Mouse (Mus musculus) neural tube, embryonic 13.5 days (tissue): ENCODE measurements around the gene Atf6b. TPM values are rescaled to one million over a fixed set of nuclear protein-coding genes. Genes with fewer than 3 reads are reported as not detected.
A peak's percentile ranks its signal among the peaks of the same experiment; 100 is the strongest.

Experiments used
- ATAC-seq: fragments of 200-750 bp; cut with Nextera tagmentation; 2 replicates; pipeline ENCODE4 v1.8.0; 2017; ENCODE audit warnings: low read depth, mild to moderate bottlenecking, moderate TSS enrichment, moderate library complexity
- H3K27ac ChIP-seq: fragments of 300-500 bp; sonication (generic); replicated peaks from 2 replicates; pipeline ENCODE4 v1.5.1; 2015; ENCODE audit warnings: moderate library complexity, mild to moderate bottlenecking, inconsistent platforms
- H3K27me3 ChIP-seq: fragments of 300-500 bp; sonication (generic); 2 replicates; pipeline ENCODE4 v1.6.1; 2015; ENCODE audit warnings: mild to moderate bottlenecking, inconsistent platforms
- H3K36me3 ChIP-seq: fragments of 300-500 bp; sonication (generic); 2 replicates; pipeline ENCODE4 v1.6.1; 2015; ENCODE audit warnings: mild to moderate bottlenecking, inconsistent platforms
- H3K4me1 ChIP-seq: fragments of 300-500 bp; sonication (generic); replicated peaks from 2 replicates; pipeline ENCODE4 v1.6.1; 2015; ENCODE audit warnings: inconsistent platforms
- H3K4me2 ChIP-seq: fragments of 300-500 bp; sonication (generic); 2 replicates; pipeline ENCODE4 v1.6.1; 2015; ENCODE audit warnings: inconsistent platforms, mild to moderate bottlenecking, moderate library complexity
- H3K4me3 ChIP-seq: fragments of 300-500 bp; sonication (generic); 2 replicates; pipeline ENCODE4 v1.5.1; 2015; ENCODE audit warnings: mild to moderate bottlenecking, inconsistent platforms
- H3K9ac ChIP-seq: fragments of 300-500 bp; sonication (generic); 2 replicates; pipeline ENCODE4 v1.6.1; 2015; ENCODE audit warnings: moderate library complexity, mild to moderate bottlenecking, inconsistent platforms
- H3K9me3 ChIP-seq: fragments of 300-500 bp; sonication (generic); 2 replicates; pipeline ENCODE4 v1.6.1; 2016; ENCODE audit warnings: inconsistent platforms
- WGBS: fragments of 180-500 bp; shearing (Covaris S2); methylation state at CpG from one replicate; pipeline ENCODE4 v1.1.7; 2015; 5-methylcytosine and 5-hydroxymethylcytosine counted together
- polyA plus RNA-seq: library from polyadenylated mRNA; unstranded; fragments of >200 nt; fragmentation: Nextera tagmentation; extraction: Ambion mirVana; gene quantifications from 2 replicates; pipeline ENCODE4 v1.2.1, GENCODE M21; 2015

Gene Atf6b
- polyA plus RNA-seq, 1 experiment from 2014 or later: 106 TPM

GRCm38 (mm10) chr17:34685120-34686110 is 38.5 kb downstream of the Atf6b start:
- Histone ChIP-seq H3K36me3 (no peaks in the 10 kb centered on the region), H3K9ac (no peak overlapping the region), H3K27me3 (no peaks in the 10 kb centered on the region; the same call in 1 of the 2 replicates), H3K4me3 (no peak overlapping the region), H3K9me3 (no peaks in the 10 kb centered on the region), H3K27ac (no peak overlapping the region), H3K4me2 (no peak overlapping the region), H3K4me1 (peaks cover 19% of the 10 kb centered on the region; the same call in 1 of the 2 replicates)
- ATAC-seq: 0 out of 2 replicates have a peak, but pooled peaks have one; percentile 34
- 84% methylated on average over 28 of the region's 28 CpGs for WGBS

GRCm38 (mm10) chr17:34688889-34689288 is 41.9 kb downstream of the Atf6b start:
- 92% methylated on average over 7 of the region's 7 CpGs for WGBS
- no peaks in the 10 kb centered on the region for H3K9me3 ChIP-seq
- peaks cover 8% of the 10 kb centered on the region; the same call in 1 of the 2 replicates for H3K4me1 ChIP-seq
- H3K36me3 ChIP-seq: no peaks in the 10 kb centered on the region
- ATAC-seq: no peak
- H3K9ac ChIP-seq: no peak overlapping the region
- H3K27me3 ChIP-seq: no peaks in the 10 kb centered on the region
- no peak overlapping the region for H3K27ac ChIP-seq
- no peak overlapping the region for H3K4me2 ChIP-seq
- H3K4me3 ChIP-seq: no peak overlapping the region

DNA sequence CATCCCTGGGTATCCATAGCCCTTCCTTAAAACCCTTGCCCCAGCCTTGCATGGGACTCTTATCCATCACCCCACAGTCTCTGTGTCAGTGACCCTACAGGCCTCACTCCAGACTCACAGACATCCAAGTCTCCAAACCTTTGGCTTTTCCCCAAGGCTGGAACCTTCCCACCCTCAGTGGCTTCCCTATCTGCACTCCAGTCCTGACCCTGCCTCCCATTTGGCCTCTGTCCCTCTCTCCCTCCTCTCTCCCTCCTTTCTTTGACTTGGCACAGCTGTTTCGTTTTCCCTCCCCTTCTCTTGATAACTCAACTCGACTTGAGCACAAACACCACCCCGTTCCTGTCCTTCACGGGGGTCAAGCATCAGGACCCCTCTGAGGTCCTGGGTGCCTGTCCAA is 43.5 kb downstream of the Atf6b start:
- H3K9me3 ChIP-seq: no peaks in the 10 kb centered on the region
- no peak overlapping the region for H3K4me3 ChIP-seq
- no peaks in the 10 kb centered on the region for H3K27me3 ChIP-seq
- H3K27ac ChIP-seq: no peak overlapping the region
- no peak for ATAC-seq
- no peaks in the 10 kb centered on the region for H3K36me3 ChIP-seq
- H3K4me2 ChIP-seq: no peak overlapping the region
- 77% methylated on average over 4 of the region's 4 CpGs for WGBS
- H3K9ac ChIP-seq: no peak overlapping the region
- H3K4me1 ChIP-seq: no peaks in the 10 kb centered on the region

GRCm38 (mm10) chr17:34692906-34693305 is 46.0 kb downstream of the Atf6b start:
- Histone ChIP-seq H3K27ac (no peak overlapping the region), H3K4me1 (no peaks in the 10 kb centered on the region), H3K4me3 (no peak overlapping the region), H3K27me3 (no peaks in the 10 kb centered on the region), H3K36me3 (no peaks in the 10 kb centered on the region), H3K9ac (no peak overlapping the region), H3K9me3 (no peaks in the 10 kb centered on the region), H3K4me2 (no peak overlapping the region)
- no peak for ATAC-seq
- 75% methylated on average over 7 of the region's 7 CpGs for WGBS

DNA sequence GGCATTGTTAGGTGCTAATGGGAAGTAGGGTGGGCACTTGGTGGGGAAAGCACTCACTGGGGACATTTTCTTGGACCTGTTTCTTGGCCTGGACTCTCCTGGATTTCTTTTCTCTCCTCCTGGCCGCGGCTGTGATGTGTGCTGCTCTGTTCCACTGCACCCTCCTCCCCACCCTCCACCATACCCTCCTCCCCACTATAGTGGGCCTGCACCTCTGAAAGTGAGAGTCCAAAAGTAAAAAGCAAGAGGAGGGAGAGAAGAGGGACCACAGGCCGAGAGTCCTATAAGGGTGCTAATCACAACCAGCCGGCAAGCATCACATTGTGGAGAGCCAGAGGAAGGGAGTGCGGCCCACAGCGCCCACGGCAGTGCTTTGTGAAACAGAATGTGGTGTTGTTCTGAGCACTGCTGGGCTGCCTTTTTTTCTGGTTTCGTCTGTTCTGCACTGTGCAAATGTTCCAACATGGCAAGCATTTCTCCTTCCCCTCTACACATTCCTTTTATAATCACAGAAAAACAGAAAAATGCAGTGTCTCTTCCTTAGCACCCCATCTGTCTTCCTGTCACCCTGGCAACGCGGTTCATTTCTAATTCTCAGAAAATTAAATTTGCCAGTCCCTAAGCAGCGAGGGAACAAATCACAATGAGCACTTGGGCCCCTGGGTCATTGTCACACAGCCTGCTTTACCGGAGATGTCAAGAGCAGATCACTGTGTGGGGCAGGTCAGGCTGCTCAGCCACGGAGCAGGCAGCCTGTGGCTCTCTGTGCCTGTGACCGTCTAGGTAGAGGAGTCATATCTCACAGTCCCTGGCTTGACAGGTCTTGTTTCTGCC is 52.8 kb downstream of the Atf6b start:
- ATAC-seq: peak; percentile 75
- 0 out of 2 replicates have a peak overlapping the region, but pooled peaks have one; percentile 41 for H3K9ac ChIP-seq
- WGBS: 47% methylated on average over 14 of the region's 14 CpGs

GRCm38 (mm10) chr17:34700671-34701071 is 53.7 kb downstream of the Atf6b start:
- H3K4me1 ChIP-seq: peaks cover 16% of the 10 kb centered on the region
- H3K4me2 ChIP-seq: no peak overlapping the region
- no peak for ATAC-seq
- no peak overlapping the region for H3K4me3 ChIP-seq
- H3K36me3 ChIP-seq: no peaks in the 10 kb centered on the region
- H3K9ac ChIP-seq: no peak overlapping the region
- 65% methylated on average over 2 of the region's 2 CpGs for WGBS
- no peaks in the 10 kb centered on the region for H3K27me3 ChIP-seq
- H3K27ac ChIP-seq: peak overlapping the region; percentile 61
- H3K9me3 ChIP-seq: no peaks in the 10 kb centered on the region

More for the DNA sequence above, 52.8 kb downstream of the Atf6b start:
- H3K27ac ChIP-seq: peak overlapping the region; percentile 61
- peaks cover 16% of the 10 kb centered on the region for H3K4me1 ChIP-seq
- H3K4me3 ChIP-seq: no peak overlapping the region
- H3K9me3 ChIP-seq: no peaks in the 10 kb centered on the region
- no peak overlapping the region for H3K4me2 ChIP-seq
- H3K27me3 ChIP-seq: no peaks in the 10 kb centered on the region
- no peaks in the 10 kb centered on the region for H3K36me3 ChIP-seq

Other genes starting within 250 kb of the Atf6b start
- gene BC051142, start 248.3 kb upstream of the Atf6b start, polyA plus RNA-seq: 2.7 and 2.8 TPM in 2 replicates
- gene Btnl4, start 169.8 kb upstream of the Atf6b start, polyA plus RNA-seq: not detected in 2 replicates
- gene Btnl6, start 129.8 kb upstream of the Atf6b start, polyA plus RNA-seq: not detected in 2 replicates
- gene Notch4, start 82.9 kb upstream of the Atf6b start, polyA plus RNA-seq: 5.4 and 9.5 TPM in 2 replicates
- 4.8 and 5.3 TPM in 2 replicates for gene Gpsm3, start 57.3 kb upstream of the Atf6b start, polyA plus RNA-seq
- gene Pbx2, start 55.9 kb upstream of the Atf6b start, polyA plus RNA-seq: 9.2 and 10.2 TPM in 2 replicates
- gene Ager, start 49.3 kb upstream of the Atf6b start, polyA plus RNA-seq: 2.0 and 2.2 TPM in 2 replicates
- 260 and 270 TPM in 2 replicates for gene Rnf5, start 43.5 kb upstream of the Atf6b start, polyA plus RNA-seq
- 89.5 and 99.6 TPM in 2 replicates for gene Agpat1, start 42.9 kb upstream of the Atf6b start, polyA plus RNA-seq
- gene Egfl8, start 31.2 kb upstream of the Atf6b start, polyA plus RNA-seq: 21.8 and 28.4 TPM in 2 replicates
- gene Ppt2, start 18.6 kb upstream of the Atf6b start, polyA plus RNA-seq: 23.7 and 25.0 TPM in 2 replicates
- 3.8 and 4.2 TPM in 2 replicates for gene Prrt1, start 17.6 kb upstream of the Atf6b start, polyA plus RNA-seq
- 17.1 and 18.6 TPM in 2 replicates for gene Fkbpl, start 2.4 kb upstream of the Atf6b start, polyA plus RNA-seq
- gene Tnxb, start 23.4 kb downstream of the Atf6b start, polyA plus RNA-seq: 0.11 and 0.14 TPM in 2 replicates
- gene C4b, start 96.7 kb downstream of the Atf6b start, polyA plus RNA-seq: not detected in 2 replicates
- gene Cyp21a1, start 157.4 kb downstream of the Atf6b start, polyA plus RNA-seq: not detected in 2 replicates
- 31.6 and 34.2 TPM in 2 replicates for gene Stk19, start 189.8 kb downstream of the Atf6b start, polyA plus RNA-seq
- gene Dxo, start 189.9 kb downstream of the Atf6b start, polyA plus RNA-seq: 63.0 and 63.2 TPM in 2 replicates
- gene Skiv2l, start 203.1 kb downstream of the Atf6b start, polyA plus RNA-seq: 49.7 and 57.1 TPM in 2 replicates
- 81.6 and 90.5 TPM in 2 replicates for gene Nelfe, start 203.2 kb downstream of the Atf6b start, polyA plus RNA-seq
- 1.8 and 2.9 TPM in 2 replicates for gene Cfb, start 215.4 kb downstream of the Atf6b start, polyA plus RNA-seq
- 9.5 and 10.4 TPM in 2 replicates for gene Zbtb12, start 232.3 kb downstream of the Atf6b start, polyA plus RNA-seq
- not detected in 2 replicates for gene Gm20547, start 234.9 kb downstream of the Atf6b start, polyA plus RNA-seq